Mouse (Mus musculus): ENCODE results near the gene Stim1. TPM values are rescaled to one million over a fixed set of nuclear protein-coding genes. Genes with fewer than 3 reads are reported as not detected.

The Stim1 gene
- polyA plus RNA-seq, 1 experiment from 2014 or later: 11.6 TPM

DNA sequence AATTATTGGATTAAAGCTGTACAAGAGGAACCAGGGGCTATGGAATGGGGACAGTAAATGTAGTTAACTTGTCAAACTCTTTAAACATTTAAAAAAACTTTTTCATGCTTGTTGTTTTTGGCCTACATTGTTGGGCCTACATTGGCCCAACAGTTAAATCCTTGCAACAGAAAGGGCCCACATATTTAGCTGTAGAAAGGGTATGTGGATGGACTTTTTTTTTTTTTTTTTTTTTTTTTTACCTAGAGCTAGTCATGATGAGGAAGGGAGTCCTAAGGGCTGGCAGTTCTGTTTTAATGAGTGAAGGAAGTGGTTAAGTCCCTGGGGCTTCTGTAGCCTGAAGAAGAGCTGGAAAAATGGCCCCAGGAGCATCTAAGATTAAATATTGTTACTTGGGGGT lies 42.7 kb downstream of the Stim1 start:
- Histone ChIP-seq H3K4me2 (no peak overlapping the region), H3K27ac (ENCODE audit: low read depth, low read length) (no peak overlapping the region), H3K9ac (ENCODE audit: low read length) (no peak overlapping the region), H3K4me3 (ENCODE audit: low read depth, low read length) (no peak overlapping the region), H3K36me3 (ENCODE audit: control insufficient read depth, insufficient read depth, low read length) (no peaks in the 10 kb centered on the region), H3K9me3 (ENCODE audit: control insufficient read depth, low read length) (no peaks in the 10 kb centered on the region), H3K27me3 (ENCODE audit: control insufficient read depth, insufficient read depth, low read length) (no peaks in the 10 kb centered on the region), H3K4me1 (ENCODE audit: control insufficient read depth, insufficient read depth, low read length) (no peaks in the 10 kb centered on the region)
- DNase-seq (ENCODE audit: low spot score, missing footprints) (no peak), ATAC-seq (ENCODE audit: low FRiP score) (no peak)

DNA sequence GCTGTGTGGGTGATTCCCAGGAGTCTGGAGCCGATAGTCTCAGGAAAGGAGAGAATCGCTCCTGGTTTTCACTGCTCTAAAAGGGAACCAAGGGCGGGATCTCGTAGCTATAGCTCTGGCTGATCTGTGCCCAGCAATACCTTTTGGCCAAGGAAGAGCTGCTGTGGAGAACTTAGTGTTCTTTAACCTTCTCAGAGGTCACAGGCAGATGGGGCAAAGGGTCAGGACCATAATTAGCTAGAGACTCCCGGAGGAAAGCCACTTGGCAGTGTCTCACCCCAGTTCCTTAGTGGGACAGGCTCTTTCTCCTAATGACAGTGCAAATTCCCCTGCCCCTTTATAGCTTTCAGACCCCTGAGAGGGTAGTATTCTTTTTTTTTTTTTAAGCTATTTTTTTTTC lies 43.2 kb downstream of the Stim1 start:
- H3K4me3 ChIP-seq (ENCODE audit: low read depth, low read length): no peak overlapping the region
- H3K4me2 ChIP-seq: no peak overlapping the region
- no peaks in the 10 kb centered on the region for H3K27me3 ChIP-seq (ENCODE audit: control insufficient read depth, insufficient read depth, low read length)
- no peaks in the 10 kb centered on the region for H3K4me1 ChIP-seq (ENCODE audit: control insufficient read depth, insufficient read depth, low read length)
- DNase-seq (ENCODE audit: low spot score, missing footprints) (no peak), ATAC-seq (ENCODE audit: low FRiP score) (no peak)
- H3K27ac ChIP-seq (ENCODE audit: low read depth, low read length): no peak overlapping the region
- H3K36me3 ChIP-seq (ENCODE audit: control insufficient read depth, insufficient read depth, low read length): no peaks in the 10 kb centered on the region
- no peaks in the 10 kb centered on the region for H3K9me3 ChIP-seq (ENCODE audit: control insufficient read depth, low read length)
- H3K9ac ChIP-seq (ENCODE audit: low read length): no peak overlapping the region
- WGBS: 89% methylated on average over 5 of the region's 5 CpGs

DNA sequence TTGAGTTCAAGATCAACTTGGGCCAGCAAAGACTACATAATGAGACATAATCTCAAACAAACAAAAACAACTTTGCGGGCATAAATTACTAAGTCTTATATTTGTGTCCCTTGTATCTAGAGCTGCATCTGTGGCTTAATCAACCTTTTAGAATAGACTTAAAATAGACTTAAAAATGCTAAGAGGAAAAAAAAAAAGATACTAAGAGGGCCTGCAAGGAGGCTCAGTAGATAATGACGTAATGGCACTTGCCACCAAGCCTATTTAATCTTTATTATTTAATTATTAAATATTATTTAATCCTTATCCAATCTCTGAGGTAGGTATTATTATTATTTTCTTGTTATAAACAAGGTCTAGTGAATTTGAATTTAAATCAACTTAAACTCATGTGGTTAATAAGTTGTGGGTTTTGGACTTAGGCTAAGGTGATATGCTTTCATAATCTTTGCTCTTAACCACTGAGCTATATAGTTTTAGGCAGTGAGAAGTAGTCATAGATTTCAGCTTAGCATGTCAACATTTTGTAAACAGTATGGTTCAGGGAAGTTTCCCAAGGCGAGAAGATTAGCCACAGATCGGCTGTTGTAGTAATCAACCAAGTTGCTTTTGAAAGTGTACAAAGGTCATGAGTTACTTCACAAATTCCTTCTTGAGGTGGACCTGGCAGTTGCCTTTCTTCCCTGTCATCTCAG lies 45.4 kb downstream of the Stim1 start:
- Histone ChIP-seq H3K27ac (ENCODE audit: low read depth, low read length) (no peak overlapping the region), H3K4me3 (ENCODE audit: low read depth, low read length) (no peak overlapping the region), H3K4me2 (no peak overlapping the region), H3K9ac (ENCODE audit: low read length) (no peak overlapping the region), H3K9me3 (ENCODE audit: control insufficient read depth, low read length) (no peaks in the 10 kb centered on the region), H3K4me1 (ENCODE audit: control insufficient read depth, insufficient read depth, low read length) (no peaks in the 10 kb centered on the region), H3K27me3 (ENCODE audit: control insufficient read depth, insufficient read depth, low read length) (no peaks in the 10 kb centered on the region), H3K36me3 (ENCODE audit: control insufficient read depth, insufficient read depth, low read length) (no peaks in the 10 kb centered on the region)
- DNase-seq (ENCODE audit: low spot score, missing footprints): no peak
- WGBS: 87% methylated on average over 4 of the region's 4 CpGs
- no peak for ATAC-seq (ENCODE audit: low FRiP score)

DNA sequence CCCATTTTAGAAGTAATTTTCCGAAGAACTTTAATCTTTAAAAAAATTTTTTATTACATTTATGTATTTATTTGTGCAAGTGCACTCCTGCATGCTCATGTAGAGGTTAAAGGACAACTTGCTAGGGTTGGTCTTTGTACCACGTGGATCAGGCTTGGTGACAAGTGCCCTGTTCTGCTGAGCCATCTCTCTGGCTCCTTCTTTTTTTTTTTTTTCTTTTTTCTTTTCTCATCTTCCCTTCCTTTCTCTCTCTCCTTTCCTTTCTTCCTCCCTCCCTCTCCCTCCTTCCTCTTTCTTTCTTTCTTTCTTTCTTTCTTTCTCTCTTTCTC lies 45.9 kb downstream of the Stim1 start:
- DNase-seq (ENCODE audit: low spot score, missing footprints): no peak
- Histone ChIP-seq H3K9ac (ENCODE audit: low read length) (no peak overlapping the region), H3K36me3 (ENCODE audit: control insufficient read depth, insufficient read depth, low read length) (no peaks in the 10 kb centered on the region), H3K27me3 (ENCODE audit: control insufficient read depth, insufficient read depth, low read length) (no peaks in the 10 kb centered on the region), H3K4me1 (ENCODE audit: control insufficient read depth, insufficient read depth, low read length) (no peaks in the 10 kb centered on the region), H3K9me3 (ENCODE audit: control insufficient read depth, low read length) (no peaks in the 10 kb centered on the region), H3K4me3 (ENCODE audit: low read depth, low read length) (no peak overlapping the region), H3K4me2 (no peak overlapping the region), H3K27ac (ENCODE audit: low read depth, low read length) (no peak overlapping the region)
- ATAC-seq (ENCODE audit: low FRiP score): no peak
- WGBS: 79% methylated on average over 2 of the region's 2 CpGs

DNA sequence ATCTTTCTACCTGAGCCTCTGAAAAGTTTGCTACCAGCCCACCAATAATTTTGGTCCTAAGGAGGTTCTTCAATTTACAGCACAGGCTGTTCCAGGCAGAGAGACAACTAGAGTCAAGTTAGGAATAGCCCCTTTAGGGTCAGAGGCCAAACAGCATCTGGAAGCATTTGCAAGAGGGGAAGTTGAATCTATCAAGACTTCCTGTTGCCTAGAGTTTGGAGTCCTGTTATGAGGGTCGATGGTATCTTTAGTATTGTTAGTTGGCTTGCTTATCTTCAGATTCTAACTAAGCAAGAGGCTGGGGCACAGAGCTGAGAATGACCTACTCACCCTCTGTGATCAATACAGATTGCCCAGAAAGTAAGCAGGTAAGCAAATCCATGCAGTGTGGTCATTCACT lies 46.5 kb downstream of the Stim1 start:
- no peak for ATAC-seq (ENCODE audit: low FRiP score)

DNA sequence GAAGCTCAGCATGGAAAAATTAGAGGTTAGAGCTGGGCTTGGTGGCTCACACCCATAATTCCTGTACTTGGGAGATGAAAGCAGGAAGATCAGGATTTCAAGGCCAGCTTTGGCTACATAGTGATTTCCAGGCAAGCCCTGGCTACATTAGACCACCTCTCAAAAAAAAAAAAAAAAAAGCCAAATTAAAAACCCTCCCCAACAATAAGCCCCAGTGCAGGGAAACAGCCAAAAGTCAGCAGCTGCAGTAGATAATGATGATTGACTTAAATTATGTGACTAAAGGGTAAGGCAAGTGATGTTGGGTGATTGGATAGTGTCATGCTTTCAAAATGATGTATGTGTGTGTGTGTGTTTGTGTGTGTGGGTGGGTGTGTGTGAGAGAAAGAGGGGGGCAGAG lies 47.3 kb downstream of the Stim1 start:
- no peak overlapping the region for H3K4me2 ChIP-seq
- no peaks in the 10 kb centered on the region for H3K4me1 ChIP-seq (ENCODE audit: control insufficient read depth, insufficient read depth, low read length)
- DNase-seq (ENCODE audit: low spot score, missing footprints): no peak
- H3K4me3 ChIP-seq (ENCODE audit: low read depth, low read length): no peak overlapping the region
- H3K9me3 ChIP-seq (ENCODE audit: control insufficient read depth, low read length): no peaks in the 10 kb centered on the region
- H3K36me3 ChIP-seq (ENCODE audit: control insufficient read depth, insufficient read depth, low read length): no peaks in the 10 kb centered on the region
- H3K27me3 ChIP-seq (ENCODE audit: control insufficient read depth, insufficient read depth, low read length): no peaks in the 10 kb centered on the region
- H3K9ac ChIP-seq (ENCODE audit: low read length): no peak overlapping the region
- ATAC-seq (ENCODE audit: low FRiP score): no peak
- H3K27ac ChIP-seq (ENCODE audit: low read depth, low read length): no peak overlapping the region

More for the DNA sequence above, 46.5 kb downstream of the Stim1 start:
- Histone ChIP-seq H3K27me3 (ENCODE audit: control insufficient read depth, insufficient read depth, low read length) (no peaks in the 10 kb centered on the region), H3K9ac (ENCODE audit: low read length) (no peak overlapping the region), H3K27ac (ENCODE audit: low read depth, low read length) (no peak overlapping the region), H3K36me3 (ENCODE audit: control insufficient read depth, insufficient read depth, low read length) (no peaks in the 10 kb centered on the region), H3K4me3 (ENCODE audit: low read depth, low read length) (no peak overlapping the region), H3K4me2 (no peak overlapping the region), H3K4me1 (ENCODE audit: control insufficient read depth, insufficient read depth, low read length) (no peaks in the 10 kb centered on the region), H3K9me3 (ENCODE audit: control insufficient read depth, low read length) (no peaks in the 10 kb centered on the region)
- DNase-seq (ENCODE audit: low spot score, missing footprints): no peak
- WGBS: 88% methylated on average over 1 of the region's 1 CpGs

DNA sequence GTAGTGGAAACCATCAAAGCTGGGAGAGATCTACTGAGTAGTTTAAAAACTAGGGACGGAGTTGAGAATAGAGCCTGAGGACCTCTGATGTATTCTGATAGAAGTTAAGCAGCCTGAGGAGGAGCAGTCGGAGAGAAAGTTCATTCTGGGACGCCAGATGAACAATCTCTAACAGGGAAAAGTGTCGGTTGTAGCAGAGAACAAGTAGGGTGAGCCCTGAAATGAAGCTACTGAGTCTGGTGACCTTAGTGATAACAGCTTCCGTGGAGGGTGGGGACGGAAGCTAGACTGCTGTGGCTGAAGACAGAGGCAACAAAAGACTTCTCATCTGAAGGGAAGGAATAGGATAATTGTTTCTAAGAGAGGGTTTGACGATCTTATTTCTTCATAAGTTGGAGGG lies 47.8 kb downstream of the Stim1 start:
- Histone ChIP-seq H3K27ac (ENCODE audit: low read depth, low read length) (no peak overlapping the region), H3K9ac (ENCODE audit: low read length) (no peak overlapping the region), H3K36me3 (ENCODE audit: control insufficient read depth, insufficient read depth, low read length) (no peaks in the 10 kb centered on the region), H3K4me1 (ENCODE audit: control insufficient read depth, insufficient read depth, low read length) (no peaks in the 10 kb centered on the region), H3K4me2 (no peak overlapping the region), H3K27me3 (ENCODE audit: control insufficient read depth, insufficient read depth, low read length) (no peaks in the 10 kb centered on the region), H3K4me3 (ENCODE audit: low read depth, low read length) (no peak overlapping the region), H3K9me3 (ENCODE audit: control insufficient read depth, low read length) (no peaks in the 10 kb centered on the region)
- no peak for DNase-seq (ENCODE audit: low spot score, missing footprints)
- no peak for ATAC-seq (ENCODE audit: low FRiP score)
- WGBS: 74% methylated on average over 7 of the region's 7 CpGs

DNA sequence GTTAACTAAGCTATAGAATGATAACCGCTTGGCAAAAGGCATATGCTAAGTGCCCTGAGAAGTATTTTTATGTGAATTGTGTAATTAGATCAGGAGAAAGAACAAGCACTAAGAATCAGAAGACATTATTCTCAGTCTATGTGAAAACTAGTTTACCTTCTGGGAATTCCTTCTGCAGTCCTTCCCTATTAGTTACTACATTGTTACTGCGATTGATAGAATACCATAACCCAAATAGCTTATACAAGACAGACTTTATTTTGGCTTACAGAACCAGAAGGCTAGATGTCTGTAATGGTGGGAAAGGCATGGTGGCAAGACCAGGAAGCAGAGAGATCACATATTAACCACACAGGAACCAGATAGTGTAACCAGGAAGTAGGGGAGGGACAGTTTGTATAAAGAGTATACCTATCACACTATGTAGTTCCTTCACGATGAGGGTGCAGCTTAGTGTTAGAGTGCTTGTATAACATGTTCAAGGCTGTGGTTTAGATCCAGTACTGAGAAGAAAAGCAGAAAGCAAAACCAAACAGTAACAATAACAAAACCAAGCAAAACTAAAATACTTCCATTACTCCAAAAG lies 50.1 kb downstream of the Stim1 start:
- no peak for DNase-seq (ENCODE audit: low spot score, missing footprints)
- ATAC-seq (ENCODE audit: low FRiP score): no peak
- H3K27ac ChIP-seq (ENCODE audit: low read depth, low read length): no peak overlapping the region
- H3K9me3 ChIP-seq (ENCODE audit: control insufficient read depth, low read length): no peaks in the 10 kb centered on the region
- no peaks in the 10 kb centered on the region for H3K27me3 ChIP-seq (ENCODE audit: control insufficient read depth, insufficient read depth, low read length)
- no peaks in the 10 kb centered on the region for H3K4me1 ChIP-seq (ENCODE audit: control insufficient read depth, insufficient read depth, low read length)
- WGBS: 90% methylated on average over 3 of the region's 3 CpGs
- no peak overlapping the region for H3K9ac ChIP-seq (ENCODE audit: low read length)
- no peak overlapping the region for H3K4me2 ChIP-seq
- H3K4me3 ChIP-seq (ENCODE audit: low read depth, low read length): no peak overlapping the region
- H3K36me3 ChIP-seq (ENCODE audit: control insufficient read depth, insufficient read depth, low read length): no peaks in the 10 kb centered on the region

DNA sequence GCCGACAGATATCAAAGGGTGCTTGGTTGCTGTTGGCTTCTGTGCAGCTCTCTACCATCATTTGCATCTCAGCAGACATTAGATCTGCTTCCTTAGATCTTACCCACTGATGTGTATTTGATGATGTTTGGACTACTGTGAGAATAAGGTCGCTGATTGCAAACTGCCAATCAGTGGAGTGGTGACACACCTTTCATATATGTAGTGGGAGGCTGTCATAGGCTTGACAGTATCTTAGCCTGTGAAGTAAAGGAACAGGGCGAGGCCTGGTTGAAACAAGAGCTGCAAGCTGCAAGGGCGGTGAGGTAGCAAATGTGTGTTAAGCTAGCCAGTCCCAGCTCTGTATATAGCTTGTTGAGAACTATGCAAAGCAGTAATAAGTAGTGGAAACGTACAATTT lies 54.5 kb downstream of the Stim1 start:
- H3K4me1 ChIP-seq (ENCODE audit: control insufficient read depth, insufficient read depth, low read length): no peaks in the 10 kb centered on the region
- 93% methylated on average over 5 of the region's 5 CpGs for whole genome bisulfite sequencing
- H3K36me3 ChIP-seq (ENCODE audit: control insufficient read depth, insufficient read depth, low read length): no peaks in the 10 kb centered on the region
- no peak overlapping the region for H3K27ac ChIP-seq (ENCODE audit: low read depth, low read length)
- no peak overlapping the region for H3K9ac ChIP-seq (ENCODE audit: low read length)
- H3K27me3 ChIP-seq (ENCODE audit: control insufficient read depth, insufficient read depth, low read length): no peaks in the 10 kb centered on the region
- DNase-seq (ENCODE audit: low spot score, missing footprints) (no peak), ATAC-seq (ENCODE audit: low FRiP score) (no peak)
- H3K4me3 ChIP-seq (ENCODE audit: low read depth, low read length): no peak overlapping the region
- H3K9me3 ChIP-seq (ENCODE audit: control insufficient read depth, low read length): no peaks in the 10 kb centered on the region
- no peak overlapping the region for H3K4me2 ChIP-seq
